Comparison of ENCODE assay signal across 21 mouse cellular contexts in genomic region chr10:107971748-107972147, GRCm38 (mm10). TPM values are rescaled to one million over a fixed set of nuclear protein-coding genes. Genes with fewer than 3 reads are reported as not detected.
"Had no signal": no experiment of that assay in that cellular context is flagged by ENCODE, and none has a peak within 500 bp of the region (broad histone marks: within the 10 kb centered on the region; RNA-seq: fewer than 3 reads in every experiment).

No protein-coding gene starts in this region.

- H3K9me3 ChIP-seq: limb, embryonic 10.5 days; limb, embryonic 13.5 days; liver, embryonic 12.5 days; liver, embryonic 15.5 days; lung, embryonic 15.5 days; midbrain, embryonic 12.5 days; neural tube, embryonic 13.5 days had no signal

- DNase-seq: kidney, adult 2 months; kidney, postnatal 25 days; layer of hippocampus, adult 9-11 months; liver; lung, adult 18-20 months; lung, postnatal 10 days; lung, postnatal 4 days; retina, postnatal 1 day; thymus, postnatal 4 days had no signal

- ATAC-seq: liver, embryonic 12.5 days; midbrain, embryonic 16.5 days had no signal

- H3K27ac ChIP-seq: kidney, postnatal 0 days; layer of hippocampus, adult 2 months; limb, embryonic 10.5 days; limb, embryonic 13.5 days; liver, embryonic 12.5 days; liver, embryonic 15.5 days; lung, embryonic 15.5 days; midbrain, embryonic 12.5 days; neural tube, embryonic 13.5 days had no signal

- H3K4me2 ChIP-seq: limb, embryonic 13.5 days; liver, embryonic 12.5 days; liver, embryonic 15.5 days; lung, embryonic 15.5 days; midbrain, embryonic 12.5 days; neural tube, embryonic 13.5 days had no signal

- H3K9ac ChIP-seq: limb, embryonic 13.5 days; liver, embryonic 12.5 days; liver, embryonic 15.5 days; lung, embryonic 15.5 days; midbrain, embryonic 12.5 days; neural tube, embryonic 13.5 days had no signal

- H3K27me3 ChIP-seq: limb, embryonic 13.5 days; liver, embryonic 12.5 days; liver, embryonic 15.5 days; lung, embryonic 15.5 days; midbrain, embryonic 12.5 days; neural tube, embryonic 13.5 days had no signal

- H3K4me3 ChIP-seq: layer of hippocampus, adult 2 months; limb, embryonic 10.5 days; limb, embryonic 13.5 days; liver, embryonic 12.5 days; liver, embryonic 15.5 days; lung, embryonic 15.5 days; midbrain, embryonic 12.5 days; myocyte; neural tube, embryonic 13.5 days had no signal

- H3K36me3 ChIP-seq: limb, embryonic 10.5 days; limb, embryonic 13.5 days; liver, embryonic 12.5 days; liver, embryonic 15.5 days; lung, embryonic 15.5 days; midbrain, embryonic 12.5 days; neural tube, embryonic 13.5 days had no signal

- H3K4me1 ChIP-seq: limb, embryonic 10.5 days; limb, embryonic 13.5 days; liver, embryonic 12.5 days; liver, embryonic 15.5 days; neural tube, embryonic 13.5 days had no signal

RNA-seq across cellular contexts. Expression of gene Otogl, which starts 59.8 kb away (rescaled TPM):
- polyA plus RNA-seq: limb, embryonic 10.5 days; midbrain, embryonic 12.5 days; neural tube, embryonic 13.5 days; spleen, adult 2 months had no signal
